Mouse (Mus musculus) olfactory bulb, adult 2 months (tissue): ENCODE data around the gene Dnah17. TPM values are rescaled to one million over a fixed set of nuclear protein-coding genes. Genes with fewer than 3 reads are reported as not detected.

Experiments
- H3K27ac ChIP-seq: fragments of 200-500 bp; 2 replicates; pipeline ENCODE4 v1.5.1; 2012; ENCODE audit warnings: low read depth, low read length; ENCODE audit not compliant: insufficient read depth
- H3K4me1 ChIP-seq: fragments of 200-500 bp; 2 replicates; pipeline ENCODE4 v1.6.1; 2012; ENCODE audit warnings: low read length; ENCODE audit not compliant: control insufficient read depth, insufficient read depth
- H3K4me3 ChIP-seq: fragments of 200-500 bp; 2 replicates; pipeline ENCODE4 v1.5.1; 2012; ENCODE audit warnings: mild to moderate bottlenecking, low read depth, low read length, moderate library complexity; ENCODE audit not compliant: insufficient read depth
- CTCF ChIP-seq: fragments of 200-500 bp; IDR thresholded peaks from 2 replicates; pipeline ENCODE4 v1.5.1; 2012; ENCODE audit warnings: low read depth, mild to moderate bottlenecking, low read length, moderate library complexity; ENCODE audit not compliant: insufficient read depth
- POLR2A ChIP-seq: fragments of 200-500 bp; IDR thresholded peaks from 2 replicates; pipeline ENCODE4 v1.6.1; 2012; ENCODE audit warnings: mild to moderate bottlenecking, low read depth, low read length, moderate library complexity; ENCODE audit not compliant: insufficient read depth
- WGBS: fragments of 180-500 bp; shearing (Covaris S2); methylation state at CpG from one replicate; pipeline ENCODE4 v1.1.7; 2018; 5-methylcytosine and 5-hydroxymethylcytosine counted together
- polyA plus RNA-seq: library from polyadenylated mRNA; stranded (reverse); fragments of >200 nt; gene quantifications from 2 replicates; pipeline ENCODE4 v1.2.4, GENCODE M21; 2012; ENCODE audit warnings: low replicate concordance; ENCODE audit not compliant: missing spikeins, insufficient read depth, insufficient read length

The Dnah17 gene
- polyA plus RNA-seq, 1 experiment, result not detected

DNA sequence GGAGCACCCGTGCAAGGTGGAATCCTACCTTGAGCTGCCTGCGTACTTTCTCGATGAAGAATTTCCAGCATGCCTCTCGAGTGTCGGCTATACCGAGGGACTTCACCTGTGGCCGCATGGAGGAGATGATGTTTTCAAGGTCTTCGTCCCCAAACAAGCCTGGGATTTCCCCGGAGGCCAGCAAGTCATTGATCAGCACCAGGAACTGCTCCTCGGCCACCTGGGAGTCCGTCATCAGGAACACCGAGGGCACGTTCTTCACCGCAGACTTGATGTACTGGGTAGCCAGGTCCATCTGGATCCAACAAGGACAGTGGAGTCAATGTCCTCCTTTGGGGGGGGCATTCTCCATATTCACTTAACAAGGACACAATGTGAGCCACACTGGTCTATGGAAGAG, 70.4 kb downstream of the Dnah17 start:
- no peak for TF ChIP-seq CTCF
- TF ChIP-seq POLR2A, result no peak
- Histone ChIP-seq H3K27ac (no peak overlapping the region), H3K4me1 (no peaks in the 10 kb centered on the region), H3K4me3 (no peak overlapping the region)
- 93% methylated on average over 14 of the region's 14 CpGs for WGBS

DNA sequence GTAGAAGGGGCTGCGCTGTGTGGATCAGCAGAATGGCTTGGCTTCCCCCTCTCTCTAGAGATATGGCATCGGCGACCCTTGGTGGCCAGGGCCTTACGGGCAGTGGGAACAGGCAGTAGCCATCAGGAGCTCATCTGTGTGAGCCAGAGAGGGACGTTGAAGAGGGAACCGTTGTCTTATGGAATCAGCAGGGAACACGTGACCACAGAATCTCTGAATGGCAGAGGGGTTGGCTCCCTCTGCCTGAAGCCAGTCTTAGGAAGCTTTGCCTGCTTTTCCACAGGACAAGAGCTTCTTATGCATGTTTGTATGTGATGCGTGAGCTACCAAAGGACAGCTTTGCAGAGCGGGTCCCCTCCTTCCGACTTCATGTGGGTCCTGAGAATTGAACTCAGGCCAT, 71.6 kb downstream of the Dnah17 start:
- TF ChIP-seq CTCF (no peak), POLR2A (no peak)
- Histone ChIP-seq H3K27ac (no peak overlapping the region), H3K4me1 (no peaks in the 10 kb centered on the region), H3K4me3 (no peak overlapping the region)
- WGBS, result 58% methylated on average over 10 of the region's 10 CpGs

DNA sequence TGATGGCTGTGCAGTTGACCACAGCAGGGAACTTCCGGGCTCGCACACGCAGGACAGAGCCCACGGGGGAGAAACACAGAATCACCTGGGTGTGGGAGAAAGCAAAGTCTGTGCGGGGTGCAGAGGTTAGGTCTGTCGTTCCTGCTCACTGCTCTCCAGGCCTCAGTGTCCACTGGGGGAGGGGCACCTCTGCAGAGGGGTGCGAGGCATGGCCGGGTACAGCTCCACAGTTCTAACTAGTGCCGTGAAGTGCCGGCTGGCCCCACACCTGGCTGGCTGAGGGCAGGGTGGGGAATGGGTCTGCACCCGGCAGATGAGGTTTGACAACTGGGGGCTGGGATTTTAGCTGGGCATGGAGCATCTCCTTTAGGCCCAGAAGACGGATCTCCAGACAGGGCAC, 72.1 kb downstream of the Dnah17 start:
- no peak overlapping the region for H3K4me3 ChIP-seq
- WGBS, result 80% methylated on average over 12 of the region's 12 CpGs
- no peak for TF ChIP-seq POLR2A
- TF ChIP-seq CTCF, result no peak

DNA sequence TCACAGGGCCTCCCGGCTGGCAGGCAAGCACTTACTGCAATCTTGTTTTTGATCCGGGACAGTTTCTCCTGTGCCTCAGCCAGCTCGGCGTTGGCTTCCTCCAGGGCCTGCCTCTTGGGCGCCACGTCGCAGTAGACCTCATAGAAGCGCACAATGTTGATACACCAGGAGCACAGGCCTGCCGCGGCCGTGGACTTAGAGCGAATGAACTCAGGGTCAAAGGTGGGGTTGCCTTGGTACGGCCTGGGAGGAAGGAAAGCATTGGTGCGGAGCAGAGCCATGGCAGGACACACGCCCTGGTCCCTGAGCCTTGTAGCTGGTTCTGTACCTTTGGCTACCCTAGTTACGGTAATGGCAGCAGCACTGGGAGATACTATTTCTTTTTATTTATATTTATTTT, 80.3 kb downstream of the Dnah17 start:
- Histone ChIP-seq H3K27ac (no peak overlapping the region), H3K4me3 (no peak overlapping the region), H3K4me1 (no peaks in the 10 kb centered on the region)
- WGBS, result 90% methylated on average over 16 of the region's 16 CpGs
- TF ChIP-seq CTCF (no peak), POLR2A (no peak)

More for the DNA sequence above, 72.1 kb downstream of the Dnah17 start:
- no peak overlapping the region for H3K27ac ChIP-seq
- no peaks in the 10 kb centered on the region for H3K4me1 ChIP-seq

DNA sequence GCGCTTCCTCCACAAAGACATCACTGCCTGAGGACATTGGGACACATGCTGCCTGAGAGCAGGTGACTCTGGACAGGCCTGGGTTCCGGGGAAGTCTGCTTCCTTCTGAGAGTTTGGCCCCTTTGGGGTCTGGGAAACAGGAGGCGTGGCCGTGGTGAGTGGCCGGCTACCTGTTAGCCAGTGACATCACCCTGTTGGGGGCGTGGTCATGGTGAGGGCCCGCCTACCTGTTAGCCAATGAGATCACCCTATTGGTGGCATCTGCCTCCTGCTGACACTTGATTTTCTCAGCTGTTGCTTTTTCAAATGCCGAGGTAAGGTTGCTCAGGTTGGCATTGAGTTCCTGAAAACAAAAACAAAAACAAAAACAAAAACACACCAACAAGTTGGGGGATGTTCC, 80.8 kb downstream of the Dnah17 start:
- WGBS, result 51% methylated on average over 8 of the region's 8 CpGs
- Histone ChIP-seq H3K27ac (no peak overlapping the region), H3K4me3 (no peak overlapping the region), H3K4me1 (no peaks in the 10 kb centered on the region)
- TF ChIP-seq POLR2A (no peak), CTCF (no peak)

DNA sequence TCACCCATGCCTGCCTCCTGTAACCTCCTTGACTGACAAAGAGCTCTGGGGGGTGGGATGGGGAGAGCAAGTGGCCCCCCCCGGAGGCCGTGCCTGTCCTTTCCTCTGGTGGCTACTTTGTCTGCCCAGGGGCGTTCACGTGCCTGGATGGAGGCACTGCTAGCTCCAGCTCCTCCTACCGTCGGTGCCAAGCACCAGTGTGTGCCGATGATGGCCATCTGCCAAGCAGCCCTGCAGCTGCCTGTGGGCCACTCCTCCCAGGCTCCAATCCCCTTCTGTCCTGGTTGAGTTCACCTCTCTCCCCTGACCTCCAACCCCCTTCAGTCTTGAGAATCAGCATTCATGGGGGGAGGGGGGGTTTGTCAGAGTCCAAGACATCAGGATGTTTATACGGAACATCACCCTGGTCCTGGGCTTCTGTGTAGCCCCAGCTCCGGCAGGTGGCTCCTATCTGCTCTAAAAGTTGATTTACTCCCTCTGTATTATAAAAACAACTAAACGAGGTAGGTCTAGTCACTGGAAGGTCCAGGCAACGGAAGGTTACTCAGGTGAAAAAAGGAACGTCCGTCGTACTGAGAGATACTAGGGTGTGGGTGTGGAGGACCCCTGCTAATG, 87.0 kb downstream of the Dnah17 start:
- no peak for TF ChIP-seq CTCF
- TF ChIP-seq POLR2A, result no peak
- 43% methylated on average over 14 of the region's 14 CpGs for WGBS
- peaks cover 12% of the 10 kb centered on the region for H3K4me1 ChIP-seq
- H3K4me3 ChIP-seq, result no peak overlapping the region
- no peak overlapping the region for H3K27ac ChIP-seq

DNA sequence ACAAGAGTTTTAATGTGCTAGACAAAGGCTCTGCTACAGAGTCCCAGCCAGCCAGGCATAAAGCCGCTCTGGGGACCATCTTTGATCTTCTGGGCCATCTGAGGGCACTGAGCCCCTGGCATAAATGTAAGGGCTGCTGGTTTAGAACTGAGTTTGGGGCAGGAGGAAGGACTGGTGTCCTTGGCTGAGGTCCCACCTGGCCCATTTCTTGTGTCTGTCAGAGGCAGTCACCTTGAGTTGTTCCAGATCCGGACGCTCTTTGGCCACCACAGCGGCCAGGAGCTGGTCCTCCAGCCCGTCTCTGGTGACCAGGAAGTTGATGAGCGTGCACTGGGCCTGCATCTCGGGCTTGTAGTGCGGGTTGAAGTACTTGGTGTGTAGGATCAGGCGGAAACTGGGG, 87.6 kb downstream of the Dnah17 start:
- 86% methylated on average over 9 of the region's 9 CpGs for WGBS
- Histone ChIP-seq H3K4me3 (no peak overlapping the region), H3K27ac (no peak overlapping the region), H3K4me1 (peaks cover 12% of the 10 kb centered on the region)
- TF ChIP-seq CTCF, result no peak
- TF ChIP-seq POLR2A, result no peak

DNA sequence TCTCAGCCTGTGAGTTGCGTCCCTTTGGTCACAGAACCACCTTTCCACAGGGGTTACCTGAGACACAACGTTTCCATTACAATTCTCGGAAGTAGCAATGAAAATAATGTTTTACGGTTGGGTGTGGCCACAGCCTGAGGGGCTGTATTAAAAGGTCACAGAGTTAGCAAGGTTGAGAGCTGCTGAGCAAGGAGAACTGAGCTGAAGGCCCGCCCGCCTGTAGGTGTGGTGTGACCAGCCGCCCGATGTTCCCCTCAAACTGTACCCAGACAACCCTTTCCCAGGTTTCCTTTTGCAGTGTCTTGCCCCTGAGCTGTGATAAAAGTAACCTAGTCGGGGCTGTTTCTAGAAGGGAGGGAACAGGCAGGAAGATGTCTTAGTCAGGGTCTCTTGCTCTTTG, 95.4 kb downstream of the Dnah17 start:
- Histone ChIP-seq H3K4me1 (peaks cover 3% of the 10 kb centered on the region; the same call in 1 of the 2 replicates), H3K4me3 (no peak overlapping the region), H3K27ac (no peak overlapping the region)
- no peak for TF ChIP-seq POLR2A
- TF ChIP-seq CTCF, result no peak
- 84% methylated on average over 9 of the region's 9 CpGs for WGBS

DNA sequence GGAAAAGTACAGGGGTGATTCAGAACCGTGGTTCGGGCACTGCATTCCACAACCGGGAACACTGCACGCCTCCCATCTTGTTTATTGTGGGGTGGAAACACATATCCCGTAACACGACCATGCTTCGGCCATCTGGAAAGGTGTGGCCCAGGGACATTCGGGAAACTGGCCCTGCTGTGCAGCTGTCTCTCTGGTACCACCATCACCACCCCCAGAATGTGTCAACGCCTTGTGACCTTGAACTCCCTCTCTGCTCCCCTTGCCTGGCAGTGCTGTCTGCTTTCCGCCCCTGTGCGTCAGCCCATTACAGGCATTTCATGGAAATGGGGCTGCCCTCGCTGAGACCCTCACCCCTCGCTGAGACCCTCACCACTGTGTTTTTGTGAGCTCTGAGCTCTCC, 96.0 kb downstream of the Dnah17 start:
- no peak overlapping the region for H3K27ac ChIP-seq
- 87% methylated on average over 13 of the region's 13 CpGs for WGBS
- no peak overlapping the region for H3K4me3 ChIP-seq
- TF ChIP-seq CTCF (no peak), POLR2A (no peak)
- H3K4me1 ChIP-seq, result no peaks in the 10 kb centered on the region

DNA sequence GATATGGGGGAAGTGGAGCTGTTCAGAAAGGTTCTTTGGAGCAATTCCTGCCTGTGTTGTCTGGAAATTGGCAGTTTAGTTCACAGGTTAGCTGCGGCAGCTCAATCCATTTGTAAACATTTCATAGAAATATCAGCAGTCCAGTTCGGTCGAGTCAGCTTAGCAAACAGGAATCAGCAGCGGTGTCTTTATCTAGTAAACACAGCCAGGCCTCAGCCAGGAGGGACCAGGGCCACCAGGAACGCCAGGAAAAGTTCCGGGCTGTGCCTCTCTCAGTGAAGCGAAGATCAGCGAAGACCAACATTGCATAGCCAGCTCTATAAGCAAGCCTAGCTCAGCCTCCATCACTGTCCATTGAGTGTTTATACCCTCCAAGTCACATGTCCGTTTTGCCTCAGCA, 99.3 kb downstream of the Dnah17 start:
- Histone ChIP-seq H3K4me3 (no peak overlapping the region), H3K27ac (no peak overlapping the region), H3K4me1 (no peaks in the 10 kb centered on the region)
- TF ChIP-seq POLR2A, result no peak
- 94% methylated on average over 9 of the region's 9 CpGs for WGBS
